Mouse (Mus musculus): Measurements from ENCODE around the gene Zfp36l1.

Zfp36l1 gene

DNA sequence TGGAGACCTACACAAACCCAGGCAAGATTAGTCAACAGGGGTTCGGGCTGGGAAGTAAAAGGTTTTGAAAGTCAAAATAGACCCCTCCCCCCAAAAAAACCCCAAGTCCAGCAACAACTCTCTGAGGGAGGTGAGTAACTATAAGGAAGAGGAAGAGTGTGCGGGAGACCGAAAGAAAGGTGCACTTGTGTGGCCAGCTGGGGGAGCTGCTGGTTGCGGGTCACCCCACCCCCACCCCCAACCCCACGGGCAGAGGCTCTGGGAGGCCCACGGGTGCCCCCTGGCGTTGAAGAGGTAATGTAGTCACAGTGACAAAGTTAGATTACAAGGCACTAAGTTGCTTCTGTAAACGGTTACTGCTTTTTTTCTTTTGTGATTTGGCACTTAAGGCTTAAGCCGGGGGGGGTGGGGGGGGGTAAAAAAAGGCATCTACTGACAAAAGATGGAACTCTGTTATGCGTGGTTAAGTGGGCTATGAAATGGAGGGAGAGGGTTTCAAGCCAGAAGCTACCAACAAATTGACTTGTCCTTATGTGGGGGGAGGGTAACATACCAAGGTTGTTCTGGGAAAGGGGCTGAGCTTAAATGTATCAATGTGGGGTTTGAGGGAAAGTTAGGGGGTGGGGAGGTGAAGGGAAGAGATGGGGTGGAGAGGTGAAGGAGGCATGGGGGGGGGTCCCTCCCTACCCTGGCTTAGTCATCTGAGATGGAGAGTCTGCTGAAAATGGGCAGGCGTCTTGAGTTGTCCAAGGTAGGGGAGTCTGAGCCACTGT is 3.7 kb downstream of the Zfp36l1 start:
- DNase-seq = peak; percentile 89

DNA sequence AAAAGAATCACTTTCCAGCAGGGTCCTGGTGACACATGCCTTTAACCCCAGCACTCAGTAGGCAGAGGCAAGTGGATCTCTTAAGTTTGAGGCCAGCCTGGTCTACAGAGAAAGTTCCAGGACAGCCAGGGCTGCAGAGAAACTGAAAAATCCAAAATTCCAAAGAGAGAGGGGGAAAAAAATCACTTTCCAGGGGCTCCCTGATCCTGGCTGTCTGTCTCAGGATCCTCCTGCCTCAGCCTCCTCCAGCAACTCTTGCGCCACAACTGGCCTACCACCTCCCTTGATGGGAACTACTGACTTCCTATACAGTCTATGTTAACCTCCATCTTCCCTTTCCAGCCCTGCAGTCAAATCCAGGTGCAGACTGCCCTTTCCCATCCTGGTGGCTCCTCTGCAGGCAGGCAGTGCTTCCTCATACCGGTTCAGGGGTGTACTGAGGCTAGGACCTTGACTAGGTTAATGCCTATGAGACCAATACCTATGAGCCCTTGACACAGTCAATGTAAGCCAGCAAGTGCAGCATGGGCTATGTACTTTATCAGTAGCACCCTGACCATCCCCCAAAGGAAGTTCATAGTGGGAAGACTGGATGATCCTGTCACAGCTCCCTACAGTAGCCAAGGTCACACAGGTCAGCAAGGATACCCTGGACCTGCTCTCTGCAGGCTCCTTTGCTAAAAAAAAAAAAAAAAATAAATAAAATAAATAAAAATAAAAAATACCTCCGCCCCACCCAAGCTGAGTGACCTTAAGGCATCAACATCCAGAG is 5.7 kb downstream of the Zfp36l1 start:
- DNase-seq = no peak

DNA sequence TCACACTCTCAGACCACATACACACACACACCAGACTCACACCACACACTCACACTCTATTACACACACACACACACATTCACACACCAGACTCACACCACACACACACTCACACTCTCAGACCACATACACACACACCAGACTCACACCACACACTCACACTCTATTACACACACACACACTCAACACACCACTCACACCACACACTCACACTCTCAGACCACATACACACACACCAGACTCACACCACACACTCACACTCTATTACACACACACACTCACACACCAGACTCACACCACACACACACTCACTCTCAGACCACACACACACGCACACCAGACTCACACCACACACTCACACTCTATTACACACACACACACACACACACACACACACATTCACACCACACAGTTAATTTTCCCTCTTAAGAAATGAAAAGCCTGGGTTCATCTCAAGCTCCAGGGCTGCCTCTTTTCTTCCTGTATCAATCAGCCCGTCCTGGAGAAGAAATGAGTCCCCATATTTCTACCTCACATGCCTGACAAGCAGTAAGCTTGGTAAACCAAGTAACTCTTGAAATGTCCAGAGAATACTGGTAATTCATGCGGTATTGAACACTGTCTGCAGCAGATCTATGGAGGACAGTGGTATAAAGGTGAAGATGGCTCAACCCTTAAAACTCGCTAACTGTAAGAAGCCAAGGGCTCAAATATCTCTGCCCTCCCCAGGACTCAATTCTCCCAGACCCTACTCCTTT is 6.5 kb downstream of the Zfp36l1 start:
- DNase-seq = no peak

DNA sequence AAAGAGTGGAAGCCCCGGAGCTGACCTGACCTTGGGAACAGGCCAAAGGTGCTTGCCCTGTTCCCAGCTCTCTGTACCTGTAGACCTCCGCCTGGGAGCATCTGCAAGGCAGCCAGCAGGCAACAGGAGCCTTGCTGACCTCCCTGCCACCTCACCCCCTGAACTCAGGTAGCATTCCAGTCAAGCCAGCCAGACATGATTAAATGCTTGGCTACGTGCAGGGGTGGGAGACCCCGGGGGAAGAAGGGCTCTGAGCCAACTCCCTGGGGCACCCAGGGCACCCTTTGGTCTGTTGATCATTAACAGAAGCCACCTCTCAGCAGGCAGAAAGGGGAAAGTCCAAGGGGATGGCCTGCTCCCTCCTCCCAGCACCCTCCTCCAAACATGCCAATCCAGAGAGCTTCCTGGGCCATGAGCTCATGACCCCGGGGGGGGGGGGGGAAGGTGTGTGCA is 9.3 kb downstream of the Zfp36l1 start:
- peak; percentile 77 for DNase-seq

DNA sequence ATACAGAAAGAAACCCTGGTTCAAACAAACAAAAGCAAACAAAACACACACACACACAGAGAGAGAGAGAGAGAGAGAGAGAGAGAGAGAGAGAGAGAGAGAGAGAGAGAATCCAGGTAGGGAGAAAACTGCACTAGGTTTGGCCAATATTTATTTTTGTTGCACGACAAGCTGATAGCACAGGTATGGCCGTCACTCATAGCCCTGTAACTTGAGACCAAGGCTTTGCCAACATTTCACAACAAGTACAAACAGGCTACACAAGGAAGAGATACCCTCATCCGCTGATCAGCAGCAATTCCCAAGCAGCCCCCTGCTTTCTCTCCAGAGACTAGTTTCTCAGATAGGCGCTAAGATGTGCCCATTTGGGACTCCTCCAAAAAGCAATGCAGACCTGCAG is 9.7 kb downstream of the Zfp36l1 start:
- DNase-seq = peak; percentile 30

DNA sequence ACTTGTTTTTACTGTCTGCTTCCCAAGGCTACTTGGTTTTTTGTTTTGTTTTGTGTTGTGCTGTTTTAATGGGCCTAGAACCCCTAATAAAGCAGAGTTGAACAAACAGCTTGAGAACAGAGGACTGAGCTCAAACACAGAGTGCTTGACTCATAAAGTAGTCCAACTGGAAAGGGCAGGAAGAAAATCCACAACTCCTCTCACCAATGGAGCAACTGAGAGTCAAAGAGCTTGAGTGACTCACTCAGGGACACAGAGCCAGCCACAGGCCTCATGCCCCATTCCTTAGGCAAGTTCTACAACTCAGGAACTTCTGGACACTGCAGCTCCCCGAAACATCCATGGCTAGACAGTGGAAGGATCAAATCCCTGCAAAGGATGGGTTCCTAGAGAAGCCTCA is 14.0 kb downstream of the Zfp36l1 start:
- DNase-seq = no peak

DNA sequence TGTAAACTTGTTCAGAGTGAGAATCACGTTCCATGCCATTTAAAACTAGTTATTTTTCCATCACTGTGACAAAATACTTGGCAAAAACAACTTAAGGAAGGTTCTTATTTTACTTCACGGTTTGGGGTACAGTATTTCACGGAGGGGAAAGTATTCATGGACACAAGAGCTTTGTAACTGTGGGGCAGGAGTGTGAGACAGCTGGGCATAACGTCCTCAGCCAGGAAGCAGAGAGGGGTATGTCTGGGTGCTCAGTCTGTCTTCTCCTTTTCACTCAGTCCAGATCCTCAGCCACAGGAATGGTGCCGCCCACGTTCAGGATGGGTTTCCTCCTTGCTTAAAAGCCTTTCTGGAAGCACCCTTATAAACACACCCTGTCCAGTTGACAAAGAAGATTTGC is 16.1 kb downstream of the Zfp36l1 start:
- no peak for DNase-seq

DNA sequence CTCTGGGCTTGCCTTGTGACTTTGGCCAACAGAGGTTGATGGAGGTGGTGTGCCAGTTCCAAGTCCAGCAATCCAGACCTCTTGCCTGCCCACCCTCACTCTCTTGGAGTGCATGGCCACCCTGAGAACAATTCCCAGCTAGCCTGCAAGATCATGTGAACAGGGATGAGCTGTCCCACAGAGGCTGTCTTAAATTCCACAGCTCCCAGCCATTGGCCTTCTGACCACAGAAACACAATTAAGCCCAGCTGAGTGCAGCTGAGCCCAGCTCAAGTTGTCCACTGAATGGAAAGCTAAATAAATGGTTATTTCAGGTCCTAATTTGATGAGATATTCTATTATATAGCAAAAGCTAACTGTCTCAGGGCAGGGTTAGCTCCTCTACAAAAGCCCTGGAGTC is 20.0 kb downstream of the Zfp36l1 start:
- DNase-seq = no peak

DNA sequence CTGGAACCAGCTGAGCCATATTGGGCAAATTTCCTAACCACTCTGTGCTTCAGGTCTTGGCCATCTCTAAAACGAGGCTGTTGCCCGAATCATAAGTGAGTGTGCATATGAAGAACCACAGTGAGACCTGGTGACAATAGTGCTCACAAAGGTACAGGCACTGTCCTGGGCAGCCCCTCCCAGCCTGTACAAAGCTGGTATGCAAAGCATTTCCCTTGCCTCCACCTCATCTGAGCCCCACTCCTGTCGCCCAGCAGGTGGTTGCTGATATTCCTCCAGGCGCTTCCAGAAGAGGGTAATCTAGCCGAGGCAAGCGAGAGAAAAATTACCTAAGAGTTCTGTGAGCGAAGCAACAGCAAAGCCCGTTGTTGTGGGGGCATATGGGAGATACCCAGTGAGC is 21.7 kb downstream of the Zfp36l1 start:
- no peak for DNase-seq

DNA sequence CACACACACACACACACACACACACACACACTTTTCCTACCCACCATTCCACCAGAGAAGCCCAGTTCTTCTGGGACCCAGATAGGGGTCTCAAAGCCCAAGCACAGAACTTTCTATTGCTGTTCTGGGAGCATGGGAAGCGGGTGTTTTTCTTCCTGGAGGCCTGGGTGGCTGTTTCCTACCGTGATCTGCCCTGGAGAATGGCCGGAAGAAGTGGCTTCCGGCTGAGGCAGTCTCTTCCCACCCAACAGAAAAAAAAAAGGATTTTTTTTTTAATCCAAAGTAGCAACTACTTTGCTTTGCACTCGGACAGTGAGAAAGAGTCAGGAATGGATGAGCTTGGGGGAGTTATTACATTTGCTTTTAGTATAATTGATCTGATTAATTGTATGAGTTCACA is 22.3 kb downstream of the Zfp36l1 start:
- DNase-seq = peak; percentile 55

DNA sequence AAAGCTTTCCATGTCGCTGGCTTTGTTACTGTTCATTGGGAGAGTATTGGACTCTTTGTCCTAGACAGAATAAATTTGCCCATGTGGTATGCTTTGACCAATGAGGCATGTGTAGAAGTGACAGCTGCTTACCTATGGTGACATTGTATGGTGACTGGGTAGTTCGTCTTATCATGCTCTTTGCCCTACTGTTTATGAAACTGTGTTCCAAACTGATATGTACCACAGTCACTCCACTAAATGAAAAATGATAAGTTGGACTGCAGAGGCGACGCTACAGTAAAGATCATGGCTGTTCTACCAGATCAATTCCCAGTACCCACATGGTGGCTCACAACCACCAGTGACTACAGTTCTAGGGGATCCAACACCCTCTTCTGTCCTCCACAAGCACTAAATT is 24.7 kb downstream of the Zfp36l1 start:
- no peak for DNase-seq

DNA sequence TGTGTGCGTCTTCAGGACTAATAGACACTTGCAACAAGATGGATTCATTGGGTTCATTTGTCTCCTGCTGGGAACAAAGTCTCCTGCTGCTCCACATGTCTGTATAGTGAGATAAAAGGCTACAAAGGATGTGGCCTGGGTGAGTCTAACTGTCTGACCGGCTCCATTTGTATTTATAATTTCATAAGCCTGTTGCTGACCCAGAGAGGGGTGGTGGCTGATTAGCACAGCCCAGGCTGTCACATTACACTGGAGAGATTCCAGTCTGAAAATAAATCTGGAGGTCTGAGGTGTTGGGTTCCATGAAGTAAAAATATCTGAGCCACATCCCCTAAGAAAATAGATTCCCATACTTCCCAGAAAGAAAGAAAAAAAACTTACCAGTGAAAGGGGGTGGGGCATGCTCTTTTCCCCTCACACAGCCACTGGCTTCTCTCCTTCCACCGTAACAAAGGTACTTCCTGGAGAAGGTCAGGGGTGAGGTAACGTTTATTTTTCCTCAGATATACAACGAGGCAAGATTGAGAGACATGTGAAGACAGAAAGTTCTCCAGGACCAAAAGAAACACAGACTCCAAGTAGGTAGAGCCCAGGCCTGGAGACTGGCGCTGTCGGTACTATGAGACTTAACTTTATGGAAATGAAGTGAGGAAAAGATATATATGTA is 28.2 kb downstream of the Zfp36l1 start:
- DNase-seq = no peak

DNA sequence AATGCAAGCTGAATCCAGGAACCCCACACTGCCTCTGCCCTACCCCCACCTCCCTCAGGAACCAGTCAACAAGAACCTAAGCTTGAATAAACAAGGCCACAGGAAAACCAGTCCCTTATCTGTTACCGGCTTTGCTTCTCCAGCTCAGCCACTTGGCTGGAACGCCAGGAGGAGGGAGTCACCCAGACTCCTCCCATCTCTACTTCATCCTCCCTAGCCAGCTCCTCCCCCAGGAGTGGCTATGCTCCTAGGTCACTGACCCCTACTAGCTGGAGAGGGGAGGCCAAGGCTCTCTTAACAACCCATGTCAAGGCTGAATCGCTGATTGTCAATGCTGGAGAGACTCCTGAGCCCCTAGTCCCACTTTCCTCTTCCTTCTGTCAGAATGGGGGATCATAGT is 28.9 kb downstream of the Zfp36l1 start:
- DNase-seq = peak; percentile 90

DNA sequence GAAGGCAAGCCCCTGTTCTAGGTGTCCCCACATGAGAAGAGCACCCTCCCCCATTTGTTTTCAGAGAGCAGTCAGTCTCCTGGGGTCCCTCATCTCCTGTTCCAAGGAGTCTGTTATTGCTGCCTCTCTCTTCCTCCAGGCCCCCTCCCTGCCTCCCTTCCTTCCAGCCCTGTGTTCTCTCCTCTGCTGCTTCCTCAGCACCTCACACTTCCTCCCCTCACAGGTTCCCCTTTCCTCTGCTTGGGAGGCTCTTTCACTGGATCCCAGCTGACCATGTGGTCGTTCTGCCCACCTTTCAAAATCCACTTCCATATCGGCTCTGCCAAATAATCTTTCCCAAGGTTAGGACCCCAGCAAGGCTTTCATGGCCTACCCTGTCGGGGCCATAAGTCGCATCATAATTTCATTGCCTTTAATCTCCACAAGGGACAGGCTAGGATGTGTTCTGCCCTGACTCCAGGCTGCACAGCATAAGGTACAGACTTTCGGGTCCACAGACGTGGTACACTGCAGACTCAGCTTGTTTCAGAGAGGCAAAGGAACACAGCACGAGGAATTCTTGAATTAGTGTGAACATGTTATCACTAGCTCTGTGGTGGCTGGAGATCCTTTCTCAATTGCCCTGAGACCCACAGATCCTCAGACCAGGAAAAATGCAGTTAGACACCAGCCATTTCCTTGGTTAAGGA is 29.5 kb downstream of the Zfp36l1 start:
- no peak for DNase-seq

DNA sequence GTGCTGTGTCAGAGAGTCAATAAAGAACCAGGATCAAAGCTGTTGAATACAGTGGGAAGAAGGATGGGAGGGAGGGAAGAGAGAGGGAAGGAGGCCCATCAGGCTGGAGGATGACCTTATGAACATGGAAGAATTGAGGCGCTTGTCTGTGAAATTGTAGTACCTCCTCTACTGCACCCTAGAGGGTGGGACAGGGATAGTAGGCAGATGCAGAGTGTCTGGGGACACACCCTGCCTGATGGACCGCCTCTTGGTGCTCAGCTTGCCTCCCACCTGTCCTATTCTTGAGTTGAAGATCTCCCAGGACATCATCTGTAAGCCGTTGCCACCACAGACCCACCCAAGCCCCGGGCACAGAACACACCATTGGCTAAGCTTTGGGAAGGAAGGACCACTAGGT is 30.1 kb downstream of the Zfp36l1 start:
- DNase-seq = no peak

DNA sequence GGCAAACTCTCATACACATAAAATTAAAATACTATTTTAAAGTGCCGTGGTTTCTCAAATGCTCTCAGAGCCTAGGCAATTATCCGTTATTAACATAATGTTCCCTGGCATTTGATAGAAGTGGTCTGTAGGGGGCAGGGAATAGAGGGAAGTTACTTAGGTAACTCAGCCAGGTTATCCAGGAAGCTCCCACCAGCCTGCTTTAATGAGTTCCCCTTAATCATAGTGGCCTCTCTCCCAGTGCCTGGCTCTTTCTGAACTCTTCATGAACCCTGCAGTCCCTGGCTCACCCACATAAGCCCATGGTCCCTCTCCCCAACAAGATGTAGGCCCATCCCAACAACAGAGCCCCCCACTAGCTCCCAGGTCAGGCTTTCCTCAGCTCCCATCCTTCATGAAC is 31.4 kb downstream of the Zfp36l1 start:
- no peak for DNase-seq

DNA sequence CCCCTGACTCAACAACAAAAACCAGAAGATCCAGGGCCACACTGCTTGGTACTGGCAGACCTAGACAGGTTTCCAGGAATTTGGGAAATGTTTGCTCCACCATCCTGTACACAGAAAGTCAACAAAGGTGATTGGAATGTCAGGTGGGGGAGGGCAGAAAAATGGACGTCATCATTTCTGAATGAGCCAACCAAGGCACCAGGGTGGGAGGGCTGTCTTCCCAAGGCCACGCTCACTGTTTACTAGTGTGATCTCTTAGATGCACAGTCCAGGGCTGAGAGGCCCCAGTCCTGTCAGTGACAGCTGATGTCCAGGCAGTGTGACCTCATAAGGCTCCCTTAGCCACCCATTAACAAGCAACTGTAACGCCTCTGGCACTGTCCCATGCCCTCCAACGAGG is 32.9 kb downstream of the Zfp36l1 start:
- no peak for DNase-seq

DNA sequence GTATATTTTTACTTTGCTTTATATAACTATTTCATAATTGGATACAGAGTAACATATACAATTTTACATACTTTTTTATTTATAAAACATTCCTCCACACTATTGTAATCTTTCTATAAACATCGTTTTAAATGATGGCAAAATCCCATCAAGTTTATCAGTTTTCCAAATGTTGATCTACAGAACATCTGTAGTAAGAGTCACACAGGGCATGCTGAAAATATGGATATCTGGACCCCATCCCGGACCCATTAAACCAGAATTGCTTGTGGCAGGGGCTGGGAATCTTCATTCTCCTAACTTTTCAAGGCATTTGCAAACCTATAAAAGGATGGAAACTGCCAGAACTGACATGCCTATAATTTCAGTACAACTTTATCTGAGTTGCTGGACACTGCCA is 38.5 kb downstream of the Zfp36l1 start:
- DNase-seq = no peak

DNA sequence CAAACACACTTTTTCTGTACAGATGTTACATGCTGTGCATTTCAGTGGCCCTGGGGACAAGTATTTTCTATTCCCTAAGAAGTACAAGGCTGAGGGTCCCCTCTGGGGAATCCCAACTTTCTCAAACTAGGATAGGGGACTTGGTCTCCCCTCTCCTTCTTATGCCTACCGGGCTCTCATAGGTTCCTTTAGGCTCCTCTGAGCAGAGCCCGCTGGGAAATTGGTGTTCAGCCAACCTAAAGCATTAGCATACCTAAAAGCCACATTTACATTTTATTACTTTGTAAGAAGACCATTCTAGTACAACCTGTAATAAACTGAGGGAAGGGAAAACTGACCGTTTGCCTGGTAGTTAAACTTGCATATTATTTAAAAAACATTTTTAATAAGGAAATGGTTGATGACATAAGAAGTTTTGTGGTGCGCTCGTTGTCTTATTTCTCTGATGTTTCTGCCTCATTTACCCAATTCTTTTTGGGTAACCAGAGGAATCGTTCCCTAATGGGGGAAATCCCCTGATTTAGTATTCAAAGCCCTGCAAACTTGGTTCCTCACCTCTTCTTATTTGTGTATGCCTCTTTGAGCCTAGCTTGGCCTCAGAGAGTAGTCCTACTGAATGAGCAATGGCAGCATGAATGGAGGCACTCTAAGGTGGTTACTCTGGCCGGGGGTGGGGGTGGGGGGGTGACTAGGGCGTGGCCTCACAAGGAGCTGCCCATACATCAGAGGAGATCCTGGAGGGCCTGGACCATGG is 42.1 kb downstream of the Zfp36l1 start:
- no peak for DNase-seq

DNA sequence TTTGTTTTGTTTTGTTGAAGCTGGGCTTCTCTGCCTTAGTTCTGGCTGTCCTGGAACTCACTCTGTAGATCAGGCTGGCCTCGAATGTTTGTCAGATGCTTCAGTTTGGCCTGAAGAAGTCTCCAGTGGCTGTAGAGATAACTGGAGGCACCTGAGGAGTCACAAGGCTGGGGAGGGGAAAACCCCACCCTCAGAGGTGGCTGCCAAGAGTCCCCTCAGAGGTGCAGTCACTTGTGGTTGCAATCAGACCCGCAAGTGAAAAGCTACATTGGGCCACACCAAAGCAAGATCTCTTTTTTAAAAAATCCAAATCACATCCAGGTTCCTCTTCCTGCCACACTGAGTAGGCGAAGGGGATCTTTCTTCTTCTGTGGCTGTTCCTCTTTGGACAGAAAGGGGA is 43.8 kb downstream of the Zfp36l1 start:
- DNase-seq = no peak

DNA sequence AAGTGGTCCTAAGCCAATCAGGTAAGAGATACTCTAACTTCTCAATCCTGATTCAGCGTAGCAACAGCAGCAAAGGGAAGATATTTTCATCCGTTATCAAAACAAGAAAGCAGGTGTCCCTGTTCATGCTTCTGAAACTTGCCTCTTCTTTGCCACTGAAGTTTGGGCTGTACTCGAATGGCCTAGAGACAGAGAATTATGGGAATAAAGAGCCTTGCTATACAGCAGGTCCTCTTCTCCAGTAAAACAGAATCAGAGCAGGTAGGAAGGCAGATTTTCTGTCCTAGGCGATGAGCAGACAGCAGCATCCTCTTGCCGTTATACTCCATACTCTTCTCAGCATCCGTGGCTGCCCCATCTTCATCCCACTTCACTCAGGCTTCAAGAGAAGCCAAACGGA is 44.8 kb downstream of the Zfp36l1 start:
- DNase-seq = no peak

DNA sequence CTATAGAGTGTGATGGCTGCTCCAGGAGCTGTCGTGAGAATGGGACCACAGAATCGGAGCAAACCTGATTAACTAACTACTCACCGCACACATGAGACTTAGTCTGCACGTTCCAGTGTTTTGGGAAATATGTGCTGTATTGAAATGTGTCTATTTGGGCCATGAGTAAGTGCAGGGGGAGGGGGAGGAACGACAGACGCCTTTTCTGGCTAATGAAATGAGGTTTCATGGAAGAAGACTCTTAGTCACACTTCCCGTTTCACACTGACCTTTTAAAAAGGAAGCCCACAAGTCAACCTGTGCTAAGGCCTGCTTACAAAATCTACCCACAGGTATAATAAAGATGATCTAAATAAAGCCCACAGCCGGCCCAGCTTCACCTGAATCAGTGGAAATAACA is 47.8 kb downstream of the Zfp36l1 start:
- no peak for DNase-seq

Measured in lung, postnatal 10 days (tissue).